Mouse (Mus musculus) forebrain, embryonic 12.5 days (tissue): ENCODE data around the gene Efnb3. TPM values are rescaled to one million over a fixed set of nuclear protein-coding genes. Genes with fewer than 3 reads are reported as not detected.
A peak's percentile ranks its signal among the peaks of the same experiment; 100 is the strongest.

Source experiments
- ATAC-seq: fragments of 200-750 bp; cut with Nextera tagmentation; 2 replicates; pipeline ENCODE4 v1.8.0; 2017; ENCODE audit warnings: moderate TSS enrichment; ENCODE audit not compliant: low FRiP score
- H3K27ac ChIP-seq: fragments of 300-500 bp; sonication (generic); 2 replicates; pipeline ENCODE4 v1.5.1; 2016; ENCODE audit warnings: mild to moderate bottlenecking
- H3K27me3 ChIP-seq: fragments of 300-500 bp; sonication (generic); 2 replicates; pipeline ENCODE4 v1.6.1; 2016; ENCODE audit warnings: mild to moderate bottlenecking
- H3K36me3 ChIP-seq: fragments of 300-500 bp; sonication (generic); replicated peaks from 2 replicates; pipeline ENCODE4 v1.6.1; 2016; ENCODE audit warnings: mild to moderate bottlenecking
- H3K4me1 ChIP-seq: fragments of 300-500 bp; sonication (generic); 2 replicates; pipeline ENCODE4 v1.6.1; 2016
- H3K4me2 ChIP-seq: fragments of 300-500 bp; sonication (generic); 2 replicates; pipeline ENCODE4 v1.6.1; 2016; ENCODE audit warnings: mild to moderate bottlenecking, moderate library complexity
- H3K4me3 ChIP-seq: fragments of 300-500 bp; sonication (generic); replicated peaks from 2 replicates; pipeline ENCODE4 v1.5.1; 2016; ENCODE audit warnings: mild to moderate bottlenecking
- H3K9ac ChIP-seq: fragments of 300-500 bp; sonication (generic); 2 replicates; pipeline ENCODE4 v1.6.1; 2016; ENCODE audit warnings: mild to moderate bottlenecking
- H3K9me3 ChIP-seq: fragments of 300-500 bp; sonication (generic); 2 replicates; pipeline ENCODE4 v1.6.1; 2016
- WGBS: fragments of 180-500 bp; shearing (Covaris S2); methylation state at CpG from one replicate; pipeline ENCODE4 v1.1.7; 2016; 5-methylcytosine and 5-hydroxymethylcytosine counted together
- polyA plus RNA-seq: library from polyadenylated mRNA; unstranded; fragments of >200 nt; fragmentation: Nextera tagmentation; extraction: Ambion mirVana; gene quantifications from 2 replicates; pipeline ENCODE4 v1.2.1, GENCODE M21; 2016

The Efnb3 gene
- polyA plus RNA-seq, 1 experiment from 2014 or later: 63.7 TPM

DNA sequence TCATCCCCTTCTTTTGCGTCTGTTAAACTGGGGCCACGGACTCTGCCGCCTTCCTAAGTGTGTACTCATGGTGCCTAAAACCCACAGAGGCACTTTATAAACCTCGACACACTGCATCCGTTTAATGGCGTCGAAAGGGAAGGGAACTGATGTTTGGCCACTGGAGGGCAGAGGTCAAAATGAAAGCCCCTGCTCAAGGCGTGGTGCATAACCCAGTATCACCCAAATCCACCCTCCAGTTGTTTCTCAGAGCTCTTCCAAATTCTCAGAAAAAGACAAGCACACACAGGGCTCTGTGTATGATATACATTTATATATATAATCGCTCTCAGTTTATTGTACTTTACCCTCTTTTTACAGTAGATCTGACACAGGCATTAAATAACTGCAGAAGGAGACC, 39.4 kb upstream of the Efnb3 start:
- Histone ChIP-seq H3K4me1 (peaks cover 22% of the 10 kb centered on the region), H3K9ac (peak overlapping the region; percentile 29; the same call in 1 of the 2 replicates), H3K27ac (peak overlapping the region; percentile 53; the same call in 1 of the 2 replicates), H3K4me2 (no peak overlapping the region), H3K27me3 (peaks cover 17% of the 10 kb centered on the region), H3K36me3 (no peaks in the 10 kb centered on the region; the same call in 1 of the 2 replicates), H3K9me3 (no peaks in the 10 kb centered on the region), H3K4me3 (no peak overlapping the region)
- ATAC-seq: no peak
- WGBS: 9% methylated on average over 9 of the region's 9 CpGs

DNA sequence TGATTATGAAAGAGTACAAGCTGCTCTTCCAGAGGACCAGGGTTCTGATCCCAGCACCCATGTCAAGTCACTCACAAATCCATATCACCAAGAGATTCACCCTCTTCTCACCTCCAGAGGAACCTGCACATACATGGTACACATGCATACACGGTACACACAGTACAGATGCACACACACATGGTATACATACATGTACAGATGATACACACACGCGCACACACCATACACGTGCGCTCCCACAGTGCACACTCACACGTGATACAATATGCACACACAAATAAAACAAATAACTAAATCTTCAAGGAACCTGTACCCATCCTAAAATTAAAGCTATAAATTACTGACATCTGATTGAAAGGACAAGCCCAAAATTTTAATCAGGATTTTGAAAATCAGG, 34.8 kb upstream of the Efnb3 start:
- WGBS: 95% methylated on average over 6 of the region's 6 CpGs
- H3K4me1 ChIP-seq: peaks cover 10% of the 10 kb centered on the region
- H3K9ac ChIP-seq: no peak overlapping the region
- H3K27me3 ChIP-seq: no peaks in the 10 kb centered on the region
- no peak for ATAC-seq
- H3K36me3 ChIP-seq: peaks cover 28% of the 10 kb centered on the region
- H3K9me3 ChIP-seq: no peaks in the 10 kb centered on the region
- H3K27ac ChIP-seq: no peak overlapping the region
- no peak overlapping the region for H3K4me3 ChIP-seq
- no peak overlapping the region for H3K4me2 ChIP-seq

GRCm38 (mm10) chr11:69592799-69593198, 32.8 kb upstream of the Efnb3 start:
- WGBS: 91% methylated on average over 4 of the region's 4 CpGs
- Histone ChIP-seq H3K36me3 (peaks cover 49% of the 10 kb centered on the region), H3K27ac (0 out of 2 replicates have a peak overlapping the region, but pooled peaks have one; percentile 11)

GRCm38 (mm10) chr11:69591899-69592637, 32.1 kb upstream of the Efnb3 start:
- no peak overlapping the region for H3K9ac ChIP-seq
- H3K27ac ChIP-seq: peak overlapping the region; percentile 11; the same call in 1 of the 2 replicates
- WGBS: 79% methylated on average over 7 of the region's 7 CpGs
- H3K9me3 ChIP-seq: no peaks in the 10 kb centered on the region
- no peak overlapping the region for H3K4me3 ChIP-seq
- H3K36me3 ChIP-seq: peaks cover 56% of the 10 kb centered on the region
- no peak for ATAC-seq
- H3K4me1 ChIP-seq: peaks cover 6% of the 10 kb centered on the region
- H3K4me2 ChIP-seq: no peak overlapping the region
- no peaks in the 10 kb centered on the region for H3K27me3 ChIP-seq

More at GRCm38 (mm10) chr11:69592799-69593198, 32.8 kb upstream of the Efnb3 start:
- Histone ChIP-seq H3K4me3 (no peak overlapping the region), H3K4me2 (no peak overlapping the region), H3K9ac (no peak overlapping the region), H3K27me3 (no peaks in the 10 kb centered on the region), H3K4me1 (peaks cover 6% of the 10 kb centered on the region), H3K9me3 (no peaks in the 10 kb centered on the region)
- no peak for ATAC-seq

DNA sequence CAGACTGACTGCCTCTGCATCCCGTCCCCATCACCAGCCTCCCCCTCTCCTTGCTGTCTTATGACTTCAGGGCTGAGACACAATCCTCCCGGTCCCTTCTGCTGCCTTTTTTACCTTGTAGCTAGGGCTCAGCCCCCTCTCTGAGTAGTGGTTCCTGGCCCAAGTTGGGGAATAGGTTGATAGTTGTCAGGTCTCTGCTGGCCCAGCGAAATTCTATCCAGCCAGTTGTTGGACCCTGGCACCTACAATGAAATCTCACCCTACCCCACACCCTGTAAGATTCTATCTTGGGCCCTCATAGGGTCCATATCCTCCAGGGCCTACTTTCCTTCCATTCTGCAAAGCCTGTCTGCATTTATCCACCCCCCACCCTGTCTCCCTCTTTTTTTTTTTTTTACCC, 31.4 kb upstream of the Efnb3 start:
- H3K4me3 ChIP-seq: no peak overlapping the region
- H3K36me3 ChIP-seq: peaks cover 60% of the 10 kb centered on the region
- H3K27ac ChIP-seq: no peak overlapping the region
- H3K9me3 ChIP-seq: no peaks in the 10 kb centered on the region
- H3K9ac ChIP-seq: no peak overlapping the region
- ATAC-seq: no peak
- H3K4me2 ChIP-seq: no peak overlapping the region
- H3K4me1 ChIP-seq: peaks cover 6% of the 10 kb centered on the region
- no peaks in the 10 kb centered on the region for H3K27me3 ChIP-seq
- WGBS: 83% methylated on average over 3 of the region's 3 CpGs

DNA sequence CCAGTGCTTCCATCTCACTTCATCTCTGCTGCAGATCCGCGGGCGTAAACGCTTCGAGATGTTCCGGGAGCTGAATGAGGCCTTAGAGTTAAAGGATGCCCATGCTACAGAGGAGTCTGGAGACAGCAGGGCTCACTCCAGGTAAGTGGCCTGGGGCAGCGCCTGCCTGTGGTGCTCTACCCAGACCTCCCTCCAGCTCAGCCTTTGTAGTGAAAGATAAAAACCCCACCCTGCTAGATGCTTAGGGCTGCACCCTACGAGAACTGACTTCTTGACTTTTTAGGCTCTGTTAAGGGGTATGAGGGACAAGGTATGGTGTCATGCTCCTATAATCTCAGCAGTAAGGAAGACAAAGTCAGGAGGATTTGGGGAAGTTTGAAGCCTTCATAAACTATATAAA, 30.6 kb upstream of the Efnb3 start:
- Histone ChIP-seq H3K27ac (no peak overlapping the region), H3K9me3 (no peaks in the 10 kb centered on the region), H3K4me2 (no peak overlapping the region), H3K9ac (no peak overlapping the region), H3K27me3 (no peaks in the 10 kb centered on the region), H3K4me1 (peaks cover 6% of the 10 kb centered on the region), H3K36me3 (peaks cover 60% of the 10 kb centered on the region), H3K4me3 (no peak overlapping the region)
- WGBS: 94% methylated on average over 8 of the region's 8 CpGs
- ATAC-seq: no peak

- Histone ChIP-seq H3K4me3 (no peak overlapping the region), H3K9ac (no peak overlapping the region), H3K4me1 (peaks cover 6% of the 10 kb centered on the region), H3K27me3 (no peaks in the 10 kb centered on the region), H3K36me3 (peaks cover 64% of the 10 kb centered on the region), H3K4me2 (no peak overlapping the region; the same call in 1 of the 2 replicates), H3K27ac (no peak overlapping the region), H3K9me3 (no peaks in the 10 kb centered on the region)
- ATAC-seq: no peak
- 95% methylated on average over 22 of the region's 22 CpGs for WGBS
Measured at GRCm38 (mm10) chr11:69589207-69589834, 29.3 kb upstream of the Efnb3 start.

- WGBS: 84% methylated on average over 7 of the region's 7 CpGs
- Histone ChIP-seq H3K4me1 (peaks cover 11% of the 10 kb centered on the region), H3K4me3 (no peak overlapping the region), H3K9me3 (no peaks in the 10 kb centered on the region), H3K9ac (no peak overlapping the region), H3K36me3 (peaks cover 48% of the 10 kb centered on the region), H3K4me2 (no peak overlapping the region), H3K27ac (no peak overlapping the region), H3K27me3 (no peaks in the 10 kb centered on the region)
- ATAC-seq: no peak
Measured at GRCm38 (mm10) chr11:69585718-69586325, 25.8 kb upstream of the Efnb3 start.

- Histone ChIP-seq H3K27me3 (no peaks in the 10 kb centered on the region), H3K4me3 (no peak overlapping the region), H3K36me3 (peaks cover 39% of the 10 kb centered on the region), H3K4me2 (no peak overlapping the region), H3K27ac (no peak overlapping the region), H3K9me3 (no peaks in the 10 kb centered on the region), H3K9ac (no peak overlapping the region), H3K4me1 (peaks cover 11% of the 10 kb centered on the region)
- WGBS: 95% methylated on average over 13 of the region's 13 CpGs
- no peak for ATAC-seq
Measured at GRCm38 (mm10) chr11:69584937-69585336, 24.9 kb upstream of the Efnb3 start.

GRCm38 (mm10) chr11:69584008-69584407, 24.0 kb upstream of the Efnb3 start:
- H3K9ac ChIP-seq: no peak overlapping the region
- ATAC-seq: no peak
- H3K27me3 ChIP-seq: no peaks in the 10 kb centered on the region
- no peak overlapping the region for H3K4me2 ChIP-seq
- 88% methylated on average over 7 of the region's 7 CpGs for WGBS
- no peaks in the 10 kb centered on the region for H3K9me3 ChIP-seq
- no peak overlapping the region for H3K4me3 ChIP-seq
- peaks cover 16% of the 10 kb centered on the region for H3K4me1 ChIP-seq
- H3K27ac ChIP-seq: no peak overlapping the region
- peaks cover 30% of the 10 kb centered on the region for H3K36me3 ChIP-seq

DNA sequence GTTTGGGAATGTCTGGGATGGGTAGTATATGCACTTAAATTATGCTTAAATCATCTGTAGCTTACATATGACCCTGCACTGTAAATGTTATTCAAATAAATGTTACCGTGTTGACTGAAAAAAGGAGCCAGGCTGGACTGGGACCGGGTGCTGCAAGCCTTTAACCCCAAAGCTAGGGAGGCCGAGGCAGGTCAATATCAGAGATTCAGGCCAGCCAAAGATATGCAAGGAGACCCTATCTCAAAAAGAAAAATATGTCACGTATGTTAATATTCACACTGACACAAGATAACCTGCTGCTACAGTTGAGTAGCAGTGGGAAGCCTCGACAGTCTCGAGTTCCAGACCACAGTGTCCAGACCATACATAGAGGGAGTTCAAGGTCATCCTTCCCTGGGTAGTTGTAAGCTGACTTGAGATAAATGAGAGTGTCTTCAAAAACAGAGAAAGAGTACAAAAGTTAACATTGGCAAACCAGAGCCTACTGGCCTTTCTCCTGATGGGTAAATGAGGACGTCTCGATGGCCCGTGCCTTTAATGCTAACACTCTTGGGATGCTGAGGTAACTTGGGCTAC, 22.3 kb upstream of the Efnb3 start:
- Histone ChIP-seq H3K9ac (0 out of 2 replicates have a peak overlapping the region, but pooled peaks have one; percentile 36), H3K36me3 (peaks cover 13% of the 10 kb centered on the region), H3K27me3 (no peaks in the 10 kb centered on the region), H3K4me2 (peak overlapping the region; percentile 71), H3K27ac (no peak overlapping the region), H3K9me3 (no peaks in the 10 kb centered on the region), H3K4me1 (peaks cover 29% of the 10 kb centered on the region), H3K4me3 (peak overlapping the region; percentile 79; the same call in 1 of the 2 replicates)
- 65% methylated on average over 9 of the region's 9 CpGs for WGBS
- ATAC-seq: no peak

GRCm38 (mm10) chr11:69581814-69582213, 21.8 kb upstream of the Efnb3 start:
- H3K4me1 ChIP-seq: peaks cover 34% of the 10 kb centered on the region
- peak overlapping the region; percentile 79 for H3K4me3 ChIP-seq
- H3K27ac ChIP-seq: peak overlapping the region; percentile 95
- H3K36me3 ChIP-seq: peaks cover 8% of the 10 kb centered on the region; the same call in 1 of the 2 replicates
- ATAC-seq: no peak
- H3K27me3 ChIP-seq: no peaks in the 10 kb centered on the region
- H3K4me2 ChIP-seq: peak overlapping the region; percentile 71
- no peaks in the 10 kb centered on the region for H3K9me3 ChIP-seq
- peak overlapping the region; percentile 67 for H3K9ac ChIP-seq
- under 1% methylated on average over 8 of the region's 8 CpGs for WGBS
